Mouse (Mus musculus) B cell, adult 2 months (primary cell): Measurements from ENCODE around the gene Pgap2.

ENCODE experiments used
- DNase-seq, 2 experiments: peaks; one replicate each; pipeline ENCODE4 v3.0.0; 2022

The Pgap2 gene

DNA sequence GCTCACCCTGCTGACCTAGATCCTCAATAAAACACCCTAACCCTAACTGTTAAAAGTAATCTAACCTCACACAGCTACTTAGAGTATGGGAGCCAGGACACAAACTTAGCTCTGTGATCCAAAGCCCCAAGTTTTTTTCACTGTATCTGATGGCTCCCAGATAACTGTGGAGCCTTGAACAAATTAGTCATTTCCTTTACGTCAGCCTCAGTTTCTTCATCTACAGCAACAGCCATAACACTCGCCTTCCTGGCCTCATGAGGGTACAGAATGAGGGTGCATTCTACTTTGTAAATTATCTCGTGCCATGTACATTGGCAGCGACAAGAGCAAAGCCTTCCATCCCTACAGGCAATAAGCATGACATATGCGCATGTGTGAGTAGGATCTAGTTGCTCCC, 32.4 kb downstream of the Pgap2 start:
- no peak for DNase-seq

DNA sequence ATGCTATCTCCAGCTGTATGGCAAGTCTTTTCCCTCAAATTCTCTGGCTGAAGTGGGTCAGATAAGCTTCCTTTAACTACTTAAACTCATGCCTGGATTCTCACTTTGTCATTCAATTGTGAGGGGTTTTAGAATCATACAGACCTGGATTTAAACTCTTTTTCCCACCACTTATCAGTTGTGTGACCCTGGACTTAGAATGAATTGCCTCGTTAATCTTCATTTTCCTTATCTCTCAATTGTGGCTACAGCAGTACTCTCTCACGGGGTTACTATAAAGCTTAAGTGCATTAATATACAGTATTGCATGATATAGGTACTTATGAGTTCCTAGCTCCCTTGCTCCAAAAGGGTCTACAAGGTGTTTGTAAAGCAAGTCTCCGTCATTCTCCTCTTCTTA, 32.9 kb downstream of the Pgap2 start:
- DNase-seq: no peak

DNA sequence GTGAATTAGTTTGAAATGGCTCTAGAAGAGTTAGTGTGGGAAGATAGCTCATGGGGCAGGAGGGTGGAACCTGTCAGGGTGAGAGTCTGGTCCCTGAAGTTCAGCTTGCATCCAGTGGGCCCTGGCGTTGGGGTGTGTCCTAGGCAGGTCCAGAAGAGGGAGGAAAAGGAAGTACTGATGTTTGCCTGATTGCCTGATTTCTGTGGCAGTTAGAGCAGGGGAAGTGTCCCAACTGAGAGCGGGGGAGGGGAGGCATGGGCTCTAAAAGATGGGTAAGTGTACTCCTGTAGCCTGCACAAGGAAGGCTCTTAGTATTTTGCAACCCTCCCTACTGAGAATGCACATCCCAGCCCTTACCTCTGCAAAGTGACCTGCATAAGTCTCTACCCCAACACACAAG, 33.9 kb downstream of the Pgap2 start:
- peak; percentile 37 to 55 for DNase-seq

DNA sequence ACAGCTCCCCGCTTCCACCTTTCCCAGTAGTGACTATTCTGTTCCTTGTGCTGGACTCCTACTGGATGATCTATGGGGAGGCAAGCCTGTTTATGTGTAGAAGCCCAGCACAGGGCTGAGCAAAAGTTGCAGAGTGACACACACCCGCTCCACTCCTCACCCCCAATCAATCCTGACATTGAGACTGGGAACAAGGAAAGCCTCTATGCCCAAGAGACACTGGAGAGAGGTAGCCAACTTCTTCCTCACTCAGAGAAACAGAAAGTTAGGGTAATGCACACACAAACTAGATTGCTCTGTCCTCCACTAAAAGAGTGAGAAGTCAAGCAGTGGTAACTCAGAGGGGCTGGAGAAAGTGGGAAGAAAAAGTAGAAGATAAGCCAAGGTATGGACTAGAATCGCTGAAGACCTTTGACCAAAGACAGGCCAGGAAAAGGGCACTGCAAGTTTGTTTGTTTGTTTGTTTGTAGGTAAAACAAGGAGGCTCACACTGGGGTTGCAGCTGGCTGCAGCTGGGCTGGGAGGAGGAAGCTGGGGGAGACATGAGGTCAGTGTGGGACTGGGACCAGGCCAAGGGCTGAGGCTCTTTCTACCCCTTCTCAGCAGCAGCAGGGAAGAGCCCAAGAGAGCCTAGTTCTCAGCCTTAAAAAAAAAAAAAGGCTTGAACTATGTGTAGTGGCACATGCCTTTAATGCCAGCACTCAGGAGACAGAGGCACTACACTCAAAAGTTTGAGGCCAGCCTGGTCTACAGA, 35.0 kb downstream of the Pgap2 start:
- no peak for DNase-seq

DNA sequence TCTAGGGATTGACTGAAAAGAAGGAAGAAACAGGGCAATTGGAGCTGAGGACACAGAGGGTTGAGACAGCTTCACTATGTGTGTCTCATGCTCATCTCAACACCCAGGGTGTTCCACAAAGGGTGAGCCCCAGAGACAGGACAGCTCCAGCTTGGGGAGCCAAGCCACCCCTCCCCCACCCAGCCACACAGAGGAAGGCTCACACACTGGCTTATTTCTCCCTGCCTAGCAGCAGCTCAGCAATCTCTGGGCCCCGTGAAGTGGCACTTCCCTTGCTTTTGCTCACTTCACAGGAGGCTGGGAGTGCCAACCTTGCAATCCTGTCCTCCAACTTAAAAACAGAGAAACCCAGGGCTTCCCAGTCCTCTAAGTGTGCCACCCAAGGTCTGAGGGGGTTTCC, 35.8 kb downstream of the Pgap2 start:
- DNase-seq: peak; percentile 30 to 31

DNA sequence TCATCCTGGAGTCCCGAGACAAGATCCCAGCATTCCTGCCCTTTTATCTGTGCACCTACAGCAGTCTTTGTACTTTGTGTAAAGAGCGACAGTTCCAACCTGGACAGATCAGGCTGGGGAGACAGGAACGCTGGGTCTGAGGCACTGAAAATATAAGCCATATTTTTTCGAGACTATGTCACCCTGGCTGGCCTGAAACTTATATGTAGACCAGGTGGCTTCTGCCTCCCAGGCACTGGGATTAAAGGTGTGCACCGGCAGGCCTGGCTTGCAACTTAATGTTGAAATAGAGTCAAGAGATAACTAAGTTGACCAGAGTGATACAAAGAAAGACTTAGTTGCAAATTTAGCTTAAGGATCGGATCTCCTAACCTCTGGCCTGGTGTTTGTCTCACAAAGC, 36.3 kb downstream of the Pgap2 start:
- no peak for DNase-seq

DNA sequence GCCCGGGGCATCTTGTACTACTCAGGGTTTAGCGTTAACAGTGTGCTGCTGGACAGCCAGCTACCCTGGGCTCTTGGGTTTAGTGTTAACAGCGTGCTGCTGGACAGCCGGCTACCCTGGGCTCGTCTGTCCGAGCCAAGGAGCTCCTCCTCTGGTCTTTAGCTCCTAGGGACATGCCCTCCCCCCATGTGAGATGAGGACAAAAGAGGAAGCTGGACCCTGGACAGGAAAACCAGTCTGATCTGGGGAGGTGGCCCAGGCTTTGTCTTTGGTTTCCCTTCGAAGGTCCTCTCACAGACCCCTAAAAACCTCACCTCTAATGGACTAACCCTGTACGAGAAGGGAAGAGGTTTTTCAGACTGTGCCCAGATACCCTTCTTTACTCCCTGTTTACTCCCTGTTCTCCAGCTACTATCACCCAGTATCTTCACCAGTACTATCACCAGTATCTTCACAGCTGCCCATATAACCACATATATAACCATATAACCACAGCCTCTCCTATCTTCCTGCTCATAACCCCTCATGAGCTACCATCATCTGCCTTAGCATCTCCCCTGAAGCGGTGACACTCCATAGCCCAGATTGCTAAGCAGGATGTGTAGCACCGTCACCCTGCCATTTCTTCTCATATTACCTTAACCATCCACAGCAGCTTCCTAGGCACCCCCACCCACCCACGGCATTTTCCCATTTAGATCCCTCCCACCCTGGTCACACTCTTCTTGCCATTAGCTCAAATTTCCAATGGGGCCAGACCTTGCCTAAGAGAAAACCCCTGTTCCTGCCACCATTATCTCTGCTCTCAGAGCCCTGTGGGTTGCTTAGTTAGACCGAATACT, 37.2 kb downstream of the Pgap2 start:
- no peak for DNase-seq

DNA sequence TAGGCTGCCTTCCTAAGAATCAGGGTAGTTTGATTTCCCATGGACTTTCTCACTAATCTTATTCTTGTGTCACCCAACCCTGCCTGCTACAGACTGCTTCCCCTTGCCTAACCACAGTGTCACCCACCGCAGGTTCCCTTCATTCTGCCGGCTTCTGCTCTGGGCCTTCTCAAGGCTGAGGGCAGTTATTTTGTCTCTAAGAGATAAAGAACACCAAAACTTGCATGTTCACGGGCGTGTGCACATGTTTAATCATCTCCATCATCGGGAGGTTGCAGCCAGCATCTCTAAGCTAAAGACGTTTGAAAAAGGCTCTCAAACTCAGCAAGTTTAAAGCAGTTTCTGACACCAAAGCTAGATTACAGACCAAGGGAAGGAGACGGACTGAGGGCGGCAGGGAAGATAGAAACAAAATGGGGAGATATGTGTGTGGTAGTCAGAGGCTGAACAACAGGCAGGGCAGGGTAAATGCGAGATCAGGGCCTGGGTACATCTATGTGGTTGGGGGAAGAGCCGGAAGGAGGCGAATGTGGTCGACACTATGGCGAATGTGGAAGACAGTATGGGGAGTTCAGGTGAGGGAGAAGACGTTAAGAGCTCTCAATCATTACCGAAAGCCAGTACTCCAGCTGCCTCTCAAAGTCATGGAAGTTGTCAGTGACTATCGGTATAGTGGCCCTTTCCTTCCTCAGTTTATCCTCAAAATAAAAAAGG, 38.8 kb downstream of the Pgap2 start:
- peak; percentile 65 to 72 for DNase-seq

DNA sequence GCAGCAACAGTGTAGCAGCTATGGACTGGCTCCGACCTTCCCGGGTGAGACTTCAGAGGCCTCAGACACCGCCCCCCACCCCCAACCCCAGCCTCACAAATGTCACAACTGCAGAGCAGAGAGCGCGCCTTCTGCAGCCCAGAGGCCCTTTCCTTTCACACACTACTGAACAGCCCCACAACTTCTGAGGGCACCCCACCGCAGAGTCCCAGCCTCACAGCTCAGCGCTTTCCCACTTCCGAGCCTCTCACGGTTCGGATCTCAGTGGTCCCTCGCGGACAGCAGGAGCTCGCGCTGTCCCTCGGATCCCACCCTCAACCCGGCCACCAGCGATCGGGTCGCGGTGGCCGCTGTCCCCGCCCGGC, 39.5 kb downstream of the Pgap2 start:
- DNase-seq: peak; percentile 73 to 75

DNA sequence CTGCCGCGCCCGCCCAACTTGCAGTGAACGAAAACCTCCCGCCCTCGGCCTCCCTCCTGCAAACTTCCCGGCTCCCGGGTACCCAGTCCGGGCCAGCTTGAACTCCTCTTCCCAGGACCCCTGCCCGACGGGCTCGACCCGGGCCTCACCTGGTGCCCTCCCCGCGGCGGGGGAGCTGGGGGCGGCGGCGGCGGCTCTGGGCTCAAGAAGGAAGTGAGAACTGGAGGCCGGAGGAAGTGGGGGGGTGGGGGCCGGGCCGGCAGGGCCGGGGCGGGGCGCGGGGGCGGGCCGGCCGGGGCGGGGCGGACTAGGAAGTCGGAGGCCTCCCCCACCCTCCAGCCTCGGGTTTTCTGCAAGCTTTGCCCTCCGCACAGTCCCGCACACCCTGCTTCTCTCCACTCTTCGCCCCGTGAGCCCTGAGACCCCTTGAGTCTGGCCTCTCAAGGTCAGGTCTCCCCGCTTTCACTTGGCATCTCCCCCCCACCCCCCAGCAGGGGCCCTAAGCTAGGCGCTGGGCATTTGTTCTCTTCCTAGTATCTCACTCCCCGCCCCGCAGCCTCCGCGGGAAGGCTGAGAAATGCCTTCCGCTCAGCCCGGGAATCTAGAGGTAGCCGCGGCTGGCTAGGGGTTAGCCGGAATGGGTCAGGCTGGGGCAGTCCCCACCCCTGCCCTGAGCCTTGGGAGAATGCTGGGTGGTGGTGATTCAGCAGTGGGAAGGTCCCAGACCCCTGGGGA, 40.1 kb downstream of the Pgap2 start:
- peak; percentile 84 for DNase-seq

DNA sequence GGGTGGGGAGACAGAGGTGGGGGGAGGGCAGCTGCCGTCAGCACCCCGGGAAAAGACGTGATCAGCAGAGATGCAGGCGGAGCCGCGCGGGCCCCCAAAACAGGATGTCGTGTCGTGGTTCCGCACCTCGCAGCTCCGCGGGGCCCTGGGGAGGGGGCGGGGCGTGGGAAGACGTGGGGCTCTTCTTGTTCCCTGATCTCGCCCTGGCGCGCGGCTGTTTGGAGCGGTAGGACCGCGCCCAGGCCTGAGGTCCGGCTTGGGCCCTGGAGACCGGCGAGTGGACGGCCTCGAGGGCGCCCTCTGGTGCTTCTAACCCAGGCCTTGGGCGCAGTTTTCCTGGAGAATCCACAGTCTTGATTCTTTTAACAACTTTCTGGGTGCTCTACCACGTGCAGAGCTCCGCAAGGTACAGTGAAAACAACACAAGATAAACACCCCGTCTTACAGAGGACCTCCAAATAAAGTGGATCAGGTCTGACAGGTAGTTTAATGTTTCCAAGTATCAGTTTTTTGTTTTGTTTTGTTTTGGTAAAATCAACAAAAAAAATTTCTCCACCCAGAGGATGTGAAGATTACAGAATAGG, 40.7 kb downstream of the Pgap2 start:
- peak; percentile 94 to 95 for DNase-seq

DNA sequence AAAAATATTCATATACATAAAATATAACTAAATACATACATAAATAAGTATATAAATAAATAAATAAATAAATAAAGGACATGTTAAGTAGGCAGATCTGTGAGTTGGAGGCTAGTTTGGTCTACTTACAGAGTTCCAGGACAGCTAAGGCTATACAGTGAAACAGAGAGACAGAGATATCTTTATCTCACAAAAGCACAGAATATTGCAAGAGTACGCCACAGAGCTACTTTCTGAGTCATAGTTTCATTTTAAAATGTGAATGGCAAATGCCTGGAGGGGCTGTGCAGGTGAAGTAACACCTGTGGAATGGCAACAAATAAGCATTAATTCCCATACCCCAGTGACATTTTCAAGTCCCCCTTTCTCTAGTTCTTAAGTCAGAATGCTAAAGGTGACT, 43.6 kb downstream of the Pgap2 start:
- DNase-seq: no peak

DNA sequence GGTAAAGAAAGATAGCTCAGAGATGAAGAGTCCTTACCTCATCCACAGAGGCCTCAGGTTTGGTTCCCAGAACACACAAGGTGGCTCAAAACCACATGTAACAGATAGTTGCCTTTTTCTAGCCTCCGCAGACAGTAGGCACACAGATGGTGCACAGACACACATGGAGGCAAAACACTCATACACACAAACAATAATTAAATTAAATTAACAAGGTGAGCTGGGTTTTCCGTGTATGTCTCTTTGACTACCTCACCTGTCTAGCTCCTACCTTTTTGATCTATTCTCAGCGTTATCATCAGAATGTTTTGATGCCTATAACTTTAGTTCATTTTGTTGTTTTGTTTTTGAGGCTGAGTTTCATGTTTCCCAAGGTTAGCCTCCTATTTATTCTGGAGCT, 45.9 kb downstream of the Pgap2 start, which contains the start of gene Rhog:
Gene Rhog (minus strand): TSS at position 101 of the 400 bp plus-strand sequence.
- no peak for DNase-seq

DNA sequence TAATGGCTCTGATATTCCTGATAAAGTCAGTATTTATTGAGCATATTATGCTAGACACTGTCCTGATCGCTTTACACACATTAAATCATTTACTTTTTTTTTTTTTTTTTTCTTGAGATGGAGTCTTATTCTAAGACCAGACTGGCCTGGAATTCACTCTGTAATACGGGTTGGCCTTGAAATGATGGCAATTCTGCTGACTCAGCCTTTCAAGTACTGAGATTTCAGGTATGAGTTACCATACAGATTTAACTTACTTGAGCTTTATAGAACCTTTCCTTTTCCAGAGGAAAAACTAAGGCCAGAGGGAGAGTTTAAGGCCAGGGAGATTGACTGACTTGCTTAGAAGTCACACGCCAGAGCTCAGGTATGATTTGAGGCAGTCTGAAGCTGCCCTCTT, 46.6 kb downstream of the Pgap2 start:
- no peak for DNase-seq

DNA sequence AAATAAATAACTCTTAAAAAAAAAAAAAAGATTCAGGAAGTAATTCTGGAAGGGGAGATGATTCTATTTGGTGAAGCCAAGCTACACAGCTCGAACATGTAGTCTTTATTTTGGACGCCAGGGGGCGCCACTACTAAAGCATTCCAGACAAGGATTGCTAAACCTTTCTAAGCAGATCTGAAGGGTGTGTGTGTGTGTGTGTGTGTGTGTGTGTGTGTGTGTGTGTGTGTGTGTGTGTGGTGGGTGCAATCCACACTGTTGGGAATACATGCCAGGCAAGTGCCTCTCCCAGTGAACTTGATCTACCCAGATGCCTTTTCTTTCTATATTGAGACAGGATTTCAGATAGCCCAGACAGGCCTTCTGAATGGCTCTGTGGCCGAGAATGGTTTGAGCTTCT, 48.2 kb downstream of the Pgap2 start:
- DNase-seq: peak; percentile 89 to 92

DNA sequence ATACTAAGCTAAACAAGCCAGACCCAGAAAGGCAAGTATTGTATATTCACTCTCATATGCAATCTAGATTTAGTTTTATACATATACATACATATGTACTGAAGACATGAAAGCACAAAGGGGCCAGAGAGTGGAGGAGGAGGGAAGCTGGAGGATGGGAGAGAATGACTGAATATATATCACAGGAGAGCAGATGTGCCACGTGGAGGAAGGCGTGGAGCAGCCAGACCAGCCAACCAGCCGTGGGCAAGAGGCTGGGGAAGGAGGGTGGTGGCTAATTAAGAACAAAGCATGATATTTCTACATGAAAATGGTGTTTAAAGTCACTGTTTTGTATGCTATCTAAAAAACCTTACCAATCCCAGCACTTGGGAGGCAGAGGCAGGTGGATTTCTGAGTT, 48.7 kb downstream of the Pgap2 start:
- no peak for DNase-seq

DNA sequence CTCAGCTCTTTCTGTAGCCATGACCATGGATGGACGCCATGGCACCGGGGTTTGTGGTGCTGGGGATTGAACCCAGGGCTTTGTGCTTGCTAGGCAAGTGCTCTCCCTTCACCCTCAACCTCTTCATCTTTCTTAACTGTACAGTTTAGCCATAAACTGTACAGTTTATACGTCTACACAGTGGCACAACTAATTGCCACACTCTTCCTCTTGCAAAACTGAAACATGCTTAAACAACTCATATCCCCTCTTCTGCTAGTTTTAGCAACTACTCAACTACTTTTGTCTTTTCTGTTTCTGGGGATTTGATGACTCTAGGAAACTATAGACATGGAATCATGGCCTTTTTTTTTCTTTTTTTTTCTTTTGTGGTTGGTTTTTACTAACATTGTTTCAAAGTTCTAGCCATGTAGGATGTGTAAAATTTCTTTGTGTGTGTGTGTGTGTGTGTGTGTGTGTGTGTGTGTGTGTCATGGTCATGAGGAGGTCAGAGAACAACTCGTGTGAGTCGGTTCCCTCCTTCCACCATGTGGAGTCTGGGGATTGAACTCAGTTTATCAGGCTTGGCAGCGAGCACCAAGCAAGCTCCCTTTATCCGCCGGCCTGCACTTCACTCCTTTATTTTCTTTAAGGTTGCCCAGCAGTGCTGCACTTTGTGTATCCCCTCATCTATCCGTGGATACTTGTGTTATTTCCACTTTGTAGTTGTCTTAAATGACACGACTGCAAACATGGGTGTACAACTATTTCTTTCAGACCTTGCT, 49.9 kb downstream of the Pgap2 start:
- no peak for DNase-seq

DNA sequence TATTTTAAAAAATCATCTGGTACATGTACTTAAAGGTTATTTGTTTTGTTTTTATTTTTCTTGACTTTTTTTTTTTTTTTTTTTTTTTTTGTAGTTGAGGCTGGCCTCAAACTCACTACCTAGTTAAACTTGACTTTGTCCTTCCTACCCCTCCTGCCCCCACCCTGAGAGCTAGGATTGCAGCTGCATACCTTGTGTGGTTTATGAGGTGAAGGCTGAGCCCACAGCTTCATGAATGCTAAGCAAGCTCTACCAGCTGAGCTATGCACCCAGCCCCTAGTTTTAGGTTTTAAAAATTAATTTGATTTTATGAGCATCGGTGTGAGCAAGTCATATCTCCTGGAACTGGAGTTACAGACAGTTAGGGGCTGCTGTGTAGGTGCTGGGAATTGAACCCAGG, 50.5 kb downstream of the Pgap2 start:
- DNase-seq: no peak

DNA sequence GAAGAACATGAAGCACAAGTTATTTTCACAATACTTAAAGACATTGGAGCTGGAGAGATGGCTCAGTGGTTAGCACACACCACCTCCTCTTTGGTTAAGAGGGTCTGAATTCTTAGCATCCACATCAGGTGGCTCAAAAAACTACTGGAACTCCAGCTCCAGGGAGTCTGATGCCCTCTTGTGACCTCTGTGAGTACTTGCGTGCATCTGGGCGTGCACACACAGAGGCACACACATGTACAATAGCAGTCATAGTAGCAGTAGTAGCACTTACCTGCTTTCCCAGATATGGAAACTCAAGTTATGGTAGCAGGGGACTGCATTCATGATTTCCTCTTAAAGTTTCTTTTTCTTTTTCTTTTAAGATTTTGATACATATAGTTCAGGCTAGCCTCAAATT, 53.0 kb downstream of the Pgap2 start:
- no peak for DNase-seq

DNA sequence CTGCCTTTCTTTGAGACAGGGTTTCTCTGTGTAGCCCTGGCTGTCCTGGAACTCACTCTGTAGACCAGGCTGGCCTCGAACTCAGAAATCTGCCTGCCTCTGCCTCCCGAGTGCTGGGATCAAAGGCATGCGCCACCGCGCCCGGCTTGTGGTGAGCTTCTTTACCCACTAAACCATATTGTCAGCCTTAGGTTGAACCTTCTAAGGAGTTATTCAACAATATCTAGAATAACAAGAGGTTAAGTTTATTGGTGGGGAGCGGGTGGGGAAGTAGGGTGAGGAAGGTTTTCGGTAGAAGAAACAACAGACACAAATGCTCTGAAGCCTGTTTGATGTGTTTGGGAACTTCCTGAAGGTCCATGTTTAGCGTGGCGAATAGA, 56.0 kb downstream of the Pgap2 start:
- peak; percentile 52 to 53 for DNase-seq

DNA sequence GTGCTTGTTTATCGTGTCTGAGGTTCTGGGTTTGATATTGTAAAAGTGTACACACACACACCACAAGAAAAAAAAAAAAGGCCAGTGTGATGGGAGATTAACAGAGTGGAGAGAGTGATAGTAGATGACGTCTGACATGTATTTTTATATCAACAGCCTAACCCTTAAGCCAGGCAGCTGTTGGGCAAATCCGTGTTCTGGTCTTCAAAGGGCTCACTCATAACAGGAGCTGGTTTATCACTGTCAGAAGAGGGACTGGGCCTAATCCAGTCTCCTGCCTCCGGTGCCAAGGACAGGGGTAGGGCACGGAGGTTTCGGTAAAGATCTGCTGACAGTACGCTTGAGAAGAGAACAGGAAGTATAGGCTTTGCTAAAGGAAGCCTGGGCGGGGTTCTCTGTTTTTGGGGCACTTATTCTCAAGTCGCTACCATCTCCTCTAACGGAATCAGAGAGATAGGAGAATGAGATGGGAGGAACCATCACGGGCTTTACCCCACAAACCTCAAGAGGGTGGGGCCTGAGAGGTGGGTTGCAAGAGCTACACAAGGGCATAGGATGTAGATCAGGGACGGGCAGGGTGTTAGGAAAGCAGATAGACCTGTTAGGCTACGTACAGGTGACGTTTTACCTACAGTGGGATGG, 56.5 kb downstream of the Pgap2 start:
- DNase-seq: peak; percentile 86 to 90
